Mouse (Mus musculus) forebrain, embryonic 10.5 days (tissue): ENCODE results near the gene Filip1. TPM values are rescaled to one million over a fixed set of nuclear protein-coding genes. Genes with fewer than 3 reads are reported as not detected.
"Not testable (repeated sequence)": the region's sequence is repeated elsewhere in the genome, so short reads cannot be mapped to it uniquely, and the experiment has no call there.

Source experiments
- DNase-seq: peaks from one replicate; pipeline ENCODE4 v3.0.0-alpha.2; 2017; ENCODE audit warnings: low spot score; ENCODE audit errors: extremely low spot score
- H3K27ac ChIP-seq: fragments of 300-500 bp; sonication (generic); 2 replicates; pipeline ENCODE4 v1.5.1; 2016; ENCODE audit warnings: mild to moderate bottlenecking
- H3K27me3 ChIP-seq: fragments of 300-500 bp; sonication (generic); 2 replicates; pipeline ENCODE4 v1.6.1; 2016; ENCODE audit warnings: mild to moderate bottlenecking; ENCODE audit not compliant: poor library complexity, severe bottlenecking
- H3K36me3 ChIP-seq: fragments of 300-500 bp; sonication (generic); replicated peaks from 2 replicates; pipeline ENCODE4 v1.6.1; 2016; ENCODE audit warnings: mild to moderate bottlenecking, moderate library complexity
- H3K4me1 ChIP-seq: fragments of 300-500 bp; sonication (generic); 2 replicates; pipeline ENCODE4 v1.6.1; 2016
- H3K4me3 ChIP-seq: fragments of 300-500 bp; sonication (generic); 2 replicates; pipeline ENCODE4 v1.5.1; 2016; ENCODE audit warnings: mild to moderate bottlenecking, moderate library complexity
- H3K9me3 ChIP-seq: fragments of 300-500 bp; sonication (generic); 2 replicates; pipeline ENCODE4 v1.6.1; 2016; ENCODE audit warnings: mild to moderate bottlenecking, moderate library complexity
- WGBS: fragments of 180-500 bp; shearing (Covaris S2); methylation state at CpG from one replicate; pipeline ENCODE4 v1.1.7; 2016; 5-methylcytosine and 5-hydroxymethylcytosine counted together
- polyA plus RNA-seq: library from polyadenylated mRNA; unstranded; fragments of >200 nt; fragmentation: Nextera tagmentation; extraction: Ambion mirVana; gene quantifications from 2 replicates; pipeline ENCODE4 v1.2.1, GENCODE M21; 2016

The Filip1 gene
- 11.9 and 16.3 TPM in 2 replicates for polyA plus RNA-seq

DNA sequence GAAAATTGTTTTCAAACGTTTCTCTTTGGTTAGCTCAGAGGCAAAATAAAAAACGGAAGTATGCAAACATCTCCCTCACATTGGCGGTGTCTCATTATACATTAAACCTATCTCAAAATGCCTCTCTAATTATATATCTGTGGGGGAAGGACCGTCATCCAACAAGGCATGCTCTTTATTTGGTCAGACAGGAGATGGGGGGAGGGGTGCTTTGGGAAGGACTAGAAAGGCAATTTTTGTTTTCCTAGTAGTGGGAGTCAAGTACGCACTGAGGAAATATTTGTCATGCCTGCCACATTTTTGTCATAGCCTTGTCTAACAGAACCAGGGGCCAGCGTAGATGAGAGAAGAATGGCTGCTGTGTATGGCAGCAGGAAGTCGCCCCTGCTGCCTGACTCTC lies at the start of gene Filip1:
TSS of gene Filip1 (minus strand) at position 101 of the 400 bp plus-strand sequence.
- Histone ChIP-seq H3K9me3 (no peaks in the 10 kb centered on the region), H3K36me3 (no peaks in the 10 kb centered on the region), H3K4me3 (no peak within 1 kb of the TSS), H3K4me1 (no peaks in the 10 kb centered on the region), H3K27me3 (no peaks in the 10 kb centered on the region), H3K27ac (no peak within 1 kb of the TSS)
- no peak for DNase-seq
- 76% methylated on average over 7 of the region's 7 CpGs for WGBS

DNA sequence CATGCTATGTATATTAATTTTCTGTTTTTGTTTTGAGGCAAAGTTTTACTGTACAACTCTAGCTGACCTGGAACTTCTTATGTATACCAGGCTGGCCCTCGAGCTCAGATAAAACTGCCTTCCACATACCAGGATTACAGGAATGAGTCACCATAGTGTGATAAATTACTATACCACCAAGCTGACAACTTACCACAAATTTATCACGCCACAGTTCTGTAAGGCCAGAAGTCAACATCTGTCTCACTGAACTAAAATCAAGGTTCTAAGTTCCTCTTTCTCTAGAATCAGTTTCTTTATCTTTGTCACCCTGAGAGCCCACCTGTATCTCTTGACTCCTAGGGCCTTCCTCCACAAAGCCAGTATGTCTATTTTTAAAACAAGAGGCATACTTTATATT lies 45.0 kb upstream of the Filip1 start:
- no peaks in the 10 kb centered on the region; the same call in 1 of the 2 replicates for H3K9me3 ChIP-seq
- WGBS: 83% methylated on average over 2 of the region's 2 CpGs
- no peaks in the 10 kb centered on the region for H3K27me3 ChIP-seq
- H3K27ac ChIP-seq: no peak overlapping the region
- no peak for DNase-seq
- no peaks in the 10 kb centered on the region for H3K36me3 ChIP-seq
- no peaks in the 10 kb centered on the region for H3K4me1 ChIP-seq
- no peak overlapping the region for H3K4me3 ChIP-seq

DNA sequence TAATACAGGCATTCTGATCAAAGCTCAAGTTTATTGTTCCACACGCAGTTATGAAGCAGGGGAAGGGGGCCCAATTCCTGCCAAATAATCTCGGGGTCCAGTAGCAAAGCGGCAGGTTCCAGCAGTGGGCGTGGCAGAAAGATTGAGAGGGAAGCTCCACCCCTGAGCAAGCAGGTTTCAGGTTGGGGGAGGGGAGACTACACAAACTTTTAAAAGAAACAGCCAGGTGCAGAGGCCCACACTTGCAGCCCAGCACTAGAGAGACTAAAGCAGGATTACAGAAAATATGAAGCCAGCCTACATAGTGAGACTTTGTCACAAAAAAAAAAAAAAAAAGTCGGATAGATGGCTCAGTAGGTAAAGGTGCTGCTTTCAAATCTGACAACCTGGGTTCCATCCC lies 40.3 kb upstream of the Filip1 start:
- 87% methylated on average over 5 of the region's 5 CpGs for WGBS
- no peak for DNase-seq
- Histone ChIP-seq H3K4me1 (no peaks in the 10 kb centered on the region), H3K27me3 (no peaks in the 10 kb centered on the region), H3K36me3 (no peaks in the 10 kb centered on the region), H3K27ac (no peak overlapping the region), H3K4me3 (no peak overlapping the region), H3K9me3 (no peaks in the 10 kb centered on the region)

DNA sequence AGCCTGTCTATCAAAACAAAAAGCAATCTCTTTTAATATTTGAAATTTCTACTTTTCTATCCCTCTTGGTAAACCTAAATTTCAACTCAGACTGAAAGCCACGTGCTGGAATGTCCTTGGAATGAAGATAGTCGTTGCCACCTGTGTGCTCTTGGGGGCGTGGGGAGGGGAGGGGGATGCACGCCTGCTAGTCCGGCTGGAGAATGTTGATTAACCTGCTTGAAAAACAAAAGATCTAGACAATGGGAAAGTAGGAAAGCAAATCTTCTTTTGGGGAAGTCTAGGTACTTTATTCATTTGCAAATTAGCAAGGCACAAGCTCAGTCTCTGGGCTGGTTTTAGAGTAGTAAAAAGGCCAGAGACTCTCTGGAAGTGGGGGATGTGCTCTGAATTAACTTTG lies 36.6 kb upstream of the Filip1 start:
- H3K9me3 ChIP-seq, H3K27me3 ChIP-seq, H3K4me1 ChIP-seq, H3K36me3 ChIP-seq, H3K4me3 ChIP-seq, H3K27ac ChIP-seq, DNase-seq: not testable (repeated sequence)
- WGBS: 47% methylated on average over 5 of the region's 5 CpGs

DNA sequence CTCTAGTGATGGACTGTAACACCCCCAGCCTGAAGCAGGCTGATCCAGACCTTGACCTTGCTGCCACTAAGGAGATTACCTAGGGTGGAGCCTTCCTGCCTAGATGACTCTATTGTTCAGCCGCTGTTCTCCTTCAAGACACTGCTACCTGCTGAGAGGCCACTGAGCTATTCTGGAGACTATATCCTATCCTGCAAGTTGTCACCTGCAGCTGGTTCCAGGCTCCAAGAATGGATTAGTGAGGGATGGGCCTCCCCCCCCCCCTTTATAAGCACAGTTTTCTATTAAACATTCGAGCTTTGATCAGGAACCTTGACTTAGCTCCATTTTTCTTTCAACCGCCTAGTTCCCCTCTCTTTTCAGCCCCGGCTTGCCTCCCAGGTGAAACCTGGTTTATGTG lies 31.6 kb upstream of the Filip1 start:
- H3K27me3 ChIP-seq, DNase-seq, H3K4me1 ChIP-seq, H3K27ac ChIP-seq, H3K36me3 ChIP-seq, H3K4me3 ChIP-seq, H3K9me3 ChIP-seq: not testable (repeated sequence)
- WGBS: 82% methylated on average over 4 of the region's 4 CpGs

DNA sequence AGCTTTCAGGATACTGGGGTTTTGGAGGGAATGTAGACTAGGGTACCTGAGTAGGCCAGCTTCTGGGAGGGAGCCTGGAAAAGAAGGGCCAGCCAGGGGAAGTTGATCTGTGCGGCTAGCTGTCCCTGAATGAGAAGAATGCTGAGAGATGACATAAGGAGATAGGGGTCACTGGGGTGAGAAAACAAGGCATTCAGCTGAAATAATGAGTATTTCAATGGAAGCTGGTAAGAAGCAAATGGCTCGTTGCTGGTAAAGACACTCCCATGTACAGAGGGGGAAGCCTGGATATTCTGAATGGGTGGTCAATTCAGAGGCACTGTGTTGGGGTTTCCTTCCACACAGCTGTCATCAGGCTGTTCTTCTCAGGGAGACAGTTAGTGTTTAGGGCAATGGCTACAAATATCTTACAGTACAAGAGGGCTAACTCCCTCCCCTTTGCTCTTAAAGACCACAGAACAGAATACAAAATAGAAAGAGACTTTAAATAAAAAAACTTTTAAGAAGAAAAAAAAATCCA lies 26.7 kb upstream of the Filip1 start:
- no peak for DNase-seq
- H3K4me3 ChIP-seq: no peak overlapping the region
- no peaks in the 10 kb centered on the region; the same call in 1 of the 2 replicates for H3K9me3 ChIP-seq
- no peaks in the 10 kb centered on the region for H3K27me3 ChIP-seq
- no peaks in the 10 kb centered on the region for H3K36me3 ChIP-seq
- 20% methylated on average over 2 of the region's 2 CpGs for WGBS
- no peak overlapping the region for H3K27ac ChIP-seq
- peaks cover 8% of the 10 kb centered on the region; the same call in 1 of the 2 replicates for H3K4me1 ChIP-seq

DNA sequence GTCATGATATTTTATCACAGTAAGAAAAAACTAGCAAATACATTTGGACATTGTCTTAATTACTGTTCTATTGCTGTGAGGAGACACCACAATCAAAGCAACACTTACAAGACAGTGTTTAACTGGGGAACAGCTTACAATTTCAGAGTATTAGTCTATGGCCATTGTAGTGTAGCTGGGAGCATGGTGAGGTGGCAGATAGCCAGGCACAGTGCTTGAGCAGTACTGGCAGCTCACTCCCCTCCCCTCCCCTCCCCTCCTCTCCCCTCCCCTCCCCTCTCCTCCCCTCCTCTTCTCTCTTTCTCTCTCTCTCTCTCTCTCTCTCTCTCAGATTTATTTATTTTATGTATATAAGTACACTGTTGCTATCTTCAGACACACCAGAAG lies 25.3 kb upstream of the Filip1 start:
- DNase-seq: no peak
- H3K9me3 ChIP-seq: no peaks in the 10 kb centered on the region; the same call in 1 of the 2 replicates
- H3K4me3 ChIP-seq: no peak overlapping the region
- H3K36me3 ChIP-seq: no peaks in the 10 kb centered on the region
- no peak overlapping the region for H3K27ac ChIP-seq
- no peaks in the 10 kb centered on the region for H3K27me3 ChIP-seq
- H3K4me1 ChIP-seq: peaks cover 8% of the 10 kb centered on the region; the same call in 1 of the 2 replicates

DNA sequence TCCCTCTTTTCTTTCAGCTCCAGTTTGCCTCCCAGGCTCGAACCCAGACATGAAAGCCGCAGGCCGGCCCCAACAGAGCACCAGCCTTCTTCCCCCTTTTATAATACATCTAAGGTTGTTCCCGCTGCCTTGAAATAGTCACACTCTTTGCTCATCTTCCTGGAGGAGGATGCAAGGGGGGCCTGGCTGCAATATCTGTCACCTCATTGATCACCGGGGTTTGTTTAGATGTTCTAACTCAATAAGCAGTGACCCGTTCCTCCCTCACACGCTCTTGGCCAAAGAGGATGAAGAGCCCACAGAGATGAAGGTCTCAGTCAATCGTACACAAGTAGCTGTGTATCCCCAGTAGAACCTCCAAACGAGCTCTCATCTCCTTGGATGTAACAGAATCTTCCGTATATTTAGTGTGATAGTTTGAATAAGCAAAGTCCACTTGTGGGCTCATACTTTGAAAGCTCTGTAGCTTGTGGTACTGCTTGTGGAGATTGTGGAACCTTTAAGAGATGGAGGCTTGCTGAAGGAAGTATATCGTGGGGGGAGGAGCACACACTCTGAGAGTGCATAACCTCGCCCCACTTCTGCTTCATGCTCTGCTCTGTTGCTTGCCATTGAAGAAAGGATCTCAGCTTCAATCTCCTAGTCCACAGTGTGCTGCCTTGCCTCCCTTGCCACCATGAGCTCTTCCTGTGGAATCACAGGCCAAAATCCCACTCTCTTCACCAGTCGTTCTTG lies 24.8 kb upstream of the Filip1 start:
- no peaks in the 10 kb centered on the region for H3K27me3 ChIP-seq
- no peak for DNase-seq
- no peaks in the 10 kb centered on the region; the same call in 1 of the 2 replicates for H3K9me3 ChIP-seq
- 90% methylated on average over 13 of the region's 13 CpGs for WGBS
- no peak overlapping the region for H3K4me3 ChIP-seq
- no peak overlapping the region for H3K27ac ChIP-seq
- H3K36me3 ChIP-seq: no peaks in the 10 kb centered on the region
- H3K4me1 ChIP-seq: peaks cover 8% of the 10 kb centered on the region; the same call in 1 of the 2 replicates

DNA sequence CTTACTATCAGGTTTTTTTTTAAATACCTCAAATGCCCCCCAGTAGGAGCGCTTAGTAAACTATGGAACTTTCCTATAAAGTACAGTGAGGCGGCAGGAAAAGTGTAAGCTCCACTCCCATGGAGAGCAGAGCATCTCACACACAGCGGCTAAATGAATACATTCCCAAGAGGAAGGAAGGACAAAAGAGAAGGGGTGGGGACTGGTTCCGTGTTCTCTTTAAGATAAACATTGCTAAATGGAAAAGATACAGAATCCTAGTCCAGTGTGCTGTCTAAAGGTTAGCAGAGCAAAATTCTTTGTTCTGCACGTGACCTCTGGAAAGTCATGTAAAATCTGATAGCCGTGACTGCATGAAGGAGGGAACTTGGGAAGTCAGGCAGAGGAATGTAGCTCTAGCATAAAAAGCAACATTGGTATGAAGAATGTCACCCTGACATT lies 13.9 kb upstream of the Filip1 start:
- DNase-seq: no peak
- H3K4me1 ChIP-seq: no peaks in the 10 kb centered on the region
- H3K27me3 ChIP-seq: no peaks in the 10 kb centered on the region
- H3K9me3 ChIP-seq: no peaks in the 10 kb centered on the region
- WGBS: 83% methylated on average over 6 of the region's 6 CpGs
- H3K27ac ChIP-seq: no peak overlapping the region
- H3K36me3 ChIP-seq: no peaks in the 10 kb centered on the region
- H3K4me3 ChIP-seq: no peak overlapping the region

DNA sequence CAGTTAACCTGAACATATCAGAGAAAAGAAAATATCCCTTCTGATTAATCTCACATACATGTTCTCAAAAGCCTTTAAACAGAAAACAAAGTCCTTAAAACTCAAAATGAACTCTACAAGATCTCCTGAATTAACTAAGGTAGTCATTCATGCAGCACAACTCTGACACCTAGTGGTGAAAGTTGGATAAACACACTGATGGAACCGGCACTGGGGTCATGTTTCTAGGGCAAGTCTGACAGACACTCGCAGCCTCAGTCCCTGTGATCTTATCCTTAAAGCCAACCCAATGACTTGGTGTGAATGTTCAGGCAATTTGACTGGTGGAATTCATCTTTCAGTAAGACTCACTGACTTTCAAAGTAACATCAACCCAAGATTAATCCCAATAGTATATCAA lies 13.4 kb upstream of the Filip1 start:
- Histone ChIP-seq H3K27ac (no peak overlapping the region), H3K27me3 (no peaks in the 10 kb centered on the region), H3K36me3 (no peaks in the 10 kb centered on the region), H3K9me3 (no peaks in the 10 kb centered on the region), H3K4me1 (no peaks in the 10 kb centered on the region), H3K4me3 (no peak overlapping the region)
- peak; percentile 42 for DNase-seq
- WGBS: 1% methylated on average over 2 of the region's 2 CpGs

DNA sequence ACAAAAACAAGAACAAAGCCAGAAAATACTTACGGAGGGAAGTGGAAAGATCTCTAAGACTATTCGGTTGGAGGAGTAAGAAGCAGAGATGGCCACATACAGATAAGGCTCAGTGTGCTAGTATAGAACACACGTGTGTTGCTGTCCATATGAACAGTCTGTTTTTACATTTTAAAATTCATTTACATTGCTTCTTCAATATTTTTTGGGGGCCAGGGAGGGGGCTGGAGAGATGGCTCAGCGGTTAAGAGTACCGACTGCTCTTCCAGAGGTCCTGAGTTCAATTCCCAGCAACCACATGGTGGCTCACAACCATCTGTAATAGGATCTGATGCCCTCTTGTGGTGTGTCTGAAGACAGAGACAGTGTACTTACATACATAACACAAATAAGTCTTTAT lies 12.7 kb upstream of the Filip1 start:
- not testable (repeated sequence) for H3K4me3 ChIP-seq, H3K4me1 ChIP-seq, H3K27ac ChIP-seq, H3K9me3 ChIP-seq, H3K36me3 ChIP-seq, H3K27me3 ChIP-seq, DNase-seq
- 89% methylated on average over 5 of the region's 5 CpGs for WGBS

DNA sequence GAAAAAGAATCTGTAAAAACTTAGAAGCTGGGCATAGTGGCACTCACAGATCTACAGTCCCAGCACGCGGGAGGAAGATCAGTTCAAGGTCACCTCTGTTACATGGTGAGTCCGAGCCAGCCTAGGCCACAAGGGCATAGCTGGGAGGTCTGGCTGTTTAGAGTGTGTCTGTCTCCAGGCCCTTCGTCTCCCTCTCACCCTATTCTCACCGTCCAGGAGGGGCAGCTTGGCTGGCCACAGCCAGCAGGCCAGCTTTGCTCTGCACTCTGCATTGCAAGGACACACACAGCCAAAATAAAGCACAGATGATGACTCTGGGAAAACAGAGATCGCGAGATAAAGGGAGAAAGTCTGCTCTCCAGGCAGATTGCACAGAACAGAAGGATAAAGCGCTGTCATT lies 10.2 kb upstream of the Filip1 start:
- no peaks in the 10 kb centered on the region for H3K36me3 ChIP-seq
- no peaks in the 10 kb centered on the region for H3K9me3 ChIP-seq
- H3K4me3 ChIP-seq: no peak overlapping the region
- 78% methylated on average over 8 of the region's 8 CpGs for WGBS
- no peak for DNase-seq
- no peaks in the 10 kb centered on the region for H3K27me3 ChIP-seq
- H3K27ac ChIP-seq: no peak overlapping the region
- no peaks in the 10 kb centered on the region for H3K4me1 ChIP-seq

DNA sequence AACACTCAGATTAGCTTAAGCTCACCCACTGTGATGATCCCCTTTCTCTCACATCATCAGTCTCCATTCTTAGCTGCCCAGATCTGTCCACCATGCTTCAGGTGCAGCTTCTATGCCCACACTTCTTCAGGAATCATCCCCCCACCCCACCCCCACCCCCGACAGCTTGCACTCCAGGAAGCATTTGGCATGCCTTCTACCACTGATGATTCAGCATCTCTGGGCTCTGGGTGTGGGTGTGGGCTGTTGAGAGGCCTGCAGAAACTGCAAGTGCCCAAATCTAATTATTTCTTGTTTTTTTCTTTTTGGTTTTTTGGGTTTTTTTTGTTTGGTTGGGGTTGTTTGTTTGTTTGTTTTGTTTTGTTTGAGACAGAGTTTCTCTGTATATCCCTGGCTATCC lies 9.0 kb upstream of the Filip1 start:
- Histone ChIP-seq H3K4me1 (no peaks in the 10 kb centered on the region), H3K36me3 (no peaks in the 10 kb centered on the region), H3K27me3 (no peaks in the 10 kb centered on the region), H3K4me3 (no peak overlapping the region), H3K9me3 (no peaks in the 10 kb centered on the region), H3K27ac (no peak overlapping the region)
- WGBS: 39% methylated on average over 1 of the region's 1 CpGs
- DNase-seq: no peak
